Mouse (Mus musculus) activated CD4-positive, CD25-positive, alpha-beta regulatory T cell, adult 4 months (primary cell): ENCODE measurements around the gene Vav3. TPM values are rescaled to one million over a fixed set of nuclear protein-coding genes. Genes with fewer than 3 reads are reported as not detected.

ENCODE experiments used
- ATAC-seq: one replicate; pipeline ENCODE4 v1.8.0; 2017
- polyA plus RNA-seq, 2 experiments: library from polyadenylated mRNA; unstranded; fragments of 100-300 nt; shearing (Covaris generic); gene quantifications; one replicate each; pipeline ENCODE4 v1.2.1; 2017

Vav3 gene
- polyA plus RNA-seq, 2 experiments from 2014 or later, result 8.7 to 12.2 TPM

GRCm38 (mm10) chr3:109511849-109512248 lies 171.4 kb downstream of the Vav3 start:
- no peak for ATAC-seq

- no peak for ATAC-seq
Measured at GRCm38 (mm10) chr3:109515479-109515878, 175.0 kb downstream of the Vav3 start.

GRCm38 (mm10) chr3:109516372-109516771 lies 175.9 kb downstream of the Vav3 start:
- no peak for ATAC-seq

GRCm38 (mm10) chr3:109522115-109522514 lies 181.7 kb downstream of the Vav3 start:
- ATAC-seq, result no peak

- no peak for ATAC-seq
Measured at GRCm38 (mm10) chr3:109525825-109526224, 185.4 kb downstream of the Vav3 start.

- ATAC-seq, result peak; percentile 49
Measured at GRCm38 (mm10) chr3:109526246-109526645, 185.8 kb downstream of the Vav3 start.

- no peak for ATAC-seq
Measured at GRCm38 (mm10) chr3:109526651-109527050, 186.2 kb downstream of the Vav3 start.

- ATAC-seq, result no peak
Measured at GRCm38 (mm10) chr3:109528688-109529087, 188.2 kb downstream of the Vav3 start.

GRCm38 (mm10) chr3:109537686-109538085 lies 197.2 kb downstream of the Vav3 start:
- ATAC-seq, result no peak

GRCm38 (mm10) chr3:109540009-109540408 lies 199.6 kb downstream of the Vav3 start:
- ATAC-seq, result no peak

GRCm38 (mm10) chr3:109544476-109545221 lies 204.2 kb downstream of the Vav3 start:
- ATAC-seq, result no peak

GRCm38 (mm10) chr3:109557329-109557728 lies 216.9 kb downstream of the Vav3 start:
- ATAC-seq, result no peak

- no peak for ATAC-seq
Measured at GRCm38 (mm10) chr3:109561295-109561694, 220.8 kb downstream of the Vav3 start.

GRCm38 (mm10) chr3:109561776-109562175 lies 221.3 kb downstream of the Vav3 start:
- ATAC-seq, result no peak

- ATAC-seq, result no peak
Measured at GRCm38 (mm10) chr3:109562268-109562667, 221.8 kb downstream of the Vav3 start.

- no peak for ATAC-seq
Measured at GRCm38 (mm10) chr3:109564443-109564842, 224.0 kb downstream of the Vav3 start.

GRCm38 (mm10) chr3:109568542-109569265 lies 228.3 kb downstream of the Vav3 start:
- ATAC-seq, result no peak

- no peak for ATAC-seq
Measured at GRCm38 (mm10) chr3:109571483-109571882, 231.0 kb downstream of the Vav3 start.

GRCm38 (mm10) chr3:109572871-109573270 lies 232.4 kb downstream of the Vav3 start:
- no peak for ATAC-seq

- ATAC-seq, result no peak
Measured at GRCm38 (mm10) chr3:109573549-109574146, 233.2 kb downstream of the Vav3 start.

- no peak for ATAC-seq
Measured at GRCm38 (mm10) chr3:109574161-109574560, 233.7 kb downstream of the Vav3 start.

GRCm38 (mm10) chr3:109578347-109578746 lies 237.9 kb downstream of the Vav3 start:
- no peak for ATAC-seq

GRCm38 (mm10) chr3:109578983-109579382 lies 238.5 kb downstream of the Vav3 start:
- no peak for ATAC-seq

- no peak for ATAC-seq
Measured at GRCm38 (mm10) chr3:109585946-109586345, 245.5 kb downstream of the Vav3 start.
